Mouse (Mus musculus): Measurements from ENCODE around the gene Hs3st3b1. TPM values are rescaled to one million over a fixed set of nuclear protein-coding genes. Genes with fewer than 3 reads are reported as not detected.

The Hs3st3b1 gene
- polyA plus RNA-seq, 1 experiment from 2014 or later, result 6.7 TPM

- H3K9me3 ChIP-seq (ENCODE audit: control insufficient read depth, low read length), result no peaks in the 10 kb centered on the region
- ATAC-seq (ENCODE audit: low FRiP score) (no peak), DNase-seq (ENCODE audit: low spot score) (no peak)
- 33% methylated on average over 13 of the region's 13 CpGs for WGBS
- H3K9ac ChIP-seq, result no peak overlapping the region
- H3K27ac ChIP-seq, result no peak overlapping the region
- H3K36me3 ChIP-seq (replicated peaks; ENCODE audit: control insufficient read depth, insufficient read depth), result no peaks in the 10 kb centered on the region
- no peaks in the 10 kb centered on the region for H3K4me1 ChIP-seq (replicated peaks; ENCODE audit: control insufficient read depth, insufficient read depth, low read length)
- no peak overlapping the region for H3K4me2 ChIP-seq (replicated peaks)
- no peak overlapping the region for H3K4me3 ChIP-seq (replicated peaks; ENCODE audit: low read length)
- no peaks in the 10 kb centered on the region for H3K27me3 ChIP-seq (ENCODE audit: control insufficient read depth, insufficient read depth, low read length)
These were observed 24.1 kb downstream of the Hs3st3b1 start for GRCm38 (mm10) chr11:63897856-63898508.

GRCm38 (mm10) chr11:63897011-63897410 lies 25.1 kb downstream of the Hs3st3b1 start:
- Histone ChIP-seq H3K27me3 (ENCODE audit: control insufficient read depth, insufficient read depth, low read length) (no peaks in the 10 kb centered on the region), H3K4me3 (replicated peaks; ENCODE audit: low read length) (no peak overlapping the region), H3K9me3 (ENCODE audit: control insufficient read depth, low read length) (no peaks in the 10 kb centered on the region), H3K9ac (no peak overlapping the region), H3K4me1 (replicated peaks; ENCODE audit: control insufficient read depth, insufficient read depth, low read length) (no peaks in the 10 kb centered on the region), H3K36me3 (replicated peaks; ENCODE audit: control insufficient read depth, insufficient read depth) (no peaks in the 10 kb centered on the region), H3K27ac (no peak overlapping the region), H3K4me2 (replicated peaks) (no peak overlapping the region)
- DNase-seq (ENCODE audit: low spot score) (no peak), ATAC-seq (ENCODE audit: low FRiP score) (no peak)
- 86% methylated on average over 2 of the region's 2 CpGs for WGBS

GRCm38 (mm10) chr11:63894188-63894587 lies 27.9 kb downstream of the Hs3st3b1 start:
- H3K27ac ChIP-seq, result no peak overlapping the region
- H3K9ac ChIP-seq, result no peak overlapping the region
- ATAC-seq (ENCODE audit: low FRiP score), result no peak
- 78% methylated on average over 6 of the region's 6 CpGs for WGBS
- H3K4me3 ChIP-seq (replicated peaks; ENCODE audit: low read length), result no peak overlapping the region
- H3K9me3 ChIP-seq (ENCODE audit: control insufficient read depth, low read length), result no peaks in the 10 kb centered on the region
- H3K4me1 ChIP-seq (replicated peaks; ENCODE audit: control insufficient read depth, insufficient read depth, low read length), result no peaks in the 10 kb centered on the region
- H3K27me3 ChIP-seq (ENCODE audit: control insufficient read depth, insufficient read depth, low read length), result no peaks in the 10 kb centered on the region
- H3K36me3 ChIP-seq (replicated peaks; ENCODE audit: control insufficient read depth, insufficient read depth), result no peaks in the 10 kb centered on the region
- DNase-seq (ENCODE audit: low spot score), result no peak
- H3K4me2 ChIP-seq (replicated peaks), result no peak overlapping the region

- WGBS, result 91% methylated on average over 6 of the region's 6 CpGs
- no peaks in the 10 kb centered on the region for H3K27me3 ChIP-seq (ENCODE audit: control insufficient read depth, insufficient read depth, low read length)
- no peak overlapping the region for H3K4me3 ChIP-seq (replicated peaks; ENCODE audit: low read length)
- H3K4me1 ChIP-seq (replicated peaks; ENCODE audit: control insufficient read depth, insufficient read depth, low read length), result no peaks in the 10 kb centered on the region
- H3K9me3 ChIP-seq (ENCODE audit: control insufficient read depth, low read length), result no peaks in the 10 kb centered on the region
- no peak overlapping the region for H3K27ac ChIP-seq
- no peak overlapping the region for H3K9ac ChIP-seq
- no peak for DNase-seq (ENCODE audit: low spot score)
- no peak overlapping the region for H3K4me2 ChIP-seq (replicated peaks)
- ATAC-seq (ENCODE audit: low FRiP score), result no peak
- H3K36me3 ChIP-seq (replicated peaks; ENCODE audit: control insufficient read depth, insufficient read depth), result no peaks in the 10 kb centered on the region
These were observed 28.5 kb downstream of the Hs3st3b1 start for GRCm38 (mm10) chr11:63893557-63893956.

- no peak for ATAC-seq (ENCODE audit: low FRiP score)
- Histone ChIP-seq H3K9me3 (ENCODE audit: control insufficient read depth, low read length) (no peaks in the 10 kb centered on the region), H3K9ac (no peak overlapping the region), H3K4me2 (replicated peaks) (no peak overlapping the region), H3K27ac (no peak overlapping the region), H3K4me3 (replicated peaks; ENCODE audit: low read length) (no peak overlapping the region), H3K4me1 (replicated peaks; ENCODE audit: control insufficient read depth, insufficient read depth, low read length) (no peaks in the 10 kb centered on the region), H3K36me3 (replicated peaks; ENCODE audit: control insufficient read depth, insufficient read depth) (no peaks in the 10 kb centered on the region), H3K27me3 (ENCODE audit: control insufficient read depth, insufficient read depth, low read length) (no peaks in the 10 kb centered on the region)
- WGBS, result 79% methylated on average over 7 of the region's 7 CpGs
- no peak for DNase-seq (ENCODE audit: low spot score)
These were observed 30.5 kb downstream of the Hs3st3b1 start for GRCm38 (mm10) chr11:63891479-63892020.

- H3K4me2 ChIP-seq (replicated peaks), result no peak overlapping the region
- no peaks in the 10 kb centered on the region for H3K27me3 ChIP-seq (ENCODE audit: control insufficient read depth, insufficient read depth, low read length)
- no peak overlapping the region for H3K9ac ChIP-seq
- DNase-seq (ENCODE audit: low spot score) (no peak), ATAC-seq (ENCODE audit: low FRiP score) (no peak)
- H3K4me3 ChIP-seq (replicated peaks; ENCODE audit: low read length), result no peak overlapping the region
- H3K4me1 ChIP-seq (replicated peaks; ENCODE audit: control insufficient read depth, insufficient read depth, low read length), result no peaks in the 10 kb centered on the region
- no peaks in the 10 kb centered on the region for H3K36me3 ChIP-seq (replicated peaks; ENCODE audit: control insufficient read depth, insufficient read depth)
- H3K9me3 ChIP-seq (ENCODE audit: control insufficient read depth, low read length), result no peaks in the 10 kb centered on the region
- H3K27ac ChIP-seq, result no peak overlapping the region
- 76% methylated on average over 3 of the region's 3 CpGs for WGBS
These were observed 38.7 kb downstream of the Hs3st3b1 start for GRCm38 (mm10) chr11:63883385-63883784.

- ATAC-seq (ENCODE audit: low FRiP score), result no peak
- no peak overlapping the region for H3K27ac ChIP-seq
- no peak overlapping the region for H3K4me2 ChIP-seq (replicated peaks)
- no peaks in the 10 kb centered on the region for H3K27me3 ChIP-seq (ENCODE audit: control insufficient read depth, insufficient read depth, low read length)
- no peaks in the 10 kb centered on the region for H3K4me1 ChIP-seq (replicated peaks; ENCODE audit: control insufficient read depth, insufficient read depth, low read length)
- WGBS, result 56% methylated on average over 2 of the region's 2 CpGs
- H3K9ac ChIP-seq, result no peak overlapping the region
- H3K9me3 ChIP-seq (ENCODE audit: control insufficient read depth, low read length), result no peaks in the 10 kb centered on the region
- H3K4me3 ChIP-seq (replicated peaks; ENCODE audit: low read length), result no peak overlapping the region
- no peaks in the 10 kb centered on the region for H3K36me3 ChIP-seq (replicated peaks; ENCODE audit: control insufficient read depth, insufficient read depth)
- no peak for DNase-seq (ENCODE audit: low spot score)
These were observed 41.8 kb downstream of the Hs3st3b1 start for GRCm38 (mm10) chr11:63880296-63880695.

GRCm38 (mm10) chr11:63879261-63879660 lies 42.8 kb downstream of the Hs3st3b1 start:
- no peak for ATAC-seq (ENCODE audit: low FRiP score)
- WGBS, result 58% methylated on average over 10 of the region's 10 CpGs
- Histone ChIP-seq H3K27ac (no peak overlapping the region), H3K4me2 (replicated peaks) (no peak overlapping the region), H3K36me3 (replicated peaks; ENCODE audit: control insufficient read depth, insufficient read depth) (no peaks in the 10 kb centered on the region), H3K4me3 (replicated peaks; ENCODE audit: low read length) (no peak overlapping the region), H3K4me1 (replicated peaks; ENCODE audit: control insufficient read depth, insufficient read depth, low read length) (no peaks in the 10 kb centered on the region), H3K9me3 (ENCODE audit: control insufficient read depth, low read length) (no peaks in the 10 kb centered on the region), H3K9ac (no peak overlapping the region), H3K27me3 (ENCODE audit: control insufficient read depth, insufficient read depth, low read length) (no peaks in the 10 kb centered on the region)
- no peak for DNase-seq (ENCODE audit: low spot score)

- H3K27ac ChIP-seq, result no peak overlapping the region
- H3K4me3 ChIP-seq (replicated peaks; ENCODE audit: low read length), result no peak overlapping the region
- no peak for DNase-seq (ENCODE audit: low spot score)
- no peaks in the 10 kb centered on the region for H3K9me3 ChIP-seq (ENCODE audit: control insufficient read depth, low read length)
- no peaks in the 10 kb centered on the region for H3K27me3 ChIP-seq (ENCODE audit: control insufficient read depth, insufficient read depth, low read length)
- H3K4me2 ChIP-seq (replicated peaks), result no peak overlapping the region
- H3K9ac ChIP-seq, result no peak overlapping the region
- no peaks in the 10 kb centered on the region for H3K36me3 ChIP-seq (replicated peaks; ENCODE audit: control insufficient read depth, insufficient read depth)
- 92% methylated on average over 4 of the region's 4 CpGs for WGBS
- H3K4me1 ChIP-seq (replicated peaks; ENCODE audit: control insufficient read depth, insufficient read depth, low read length), result no peaks in the 10 kb centered on the region
- ATAC-seq (ENCODE audit: low FRiP score), result no peak
These were observed 43.5 kb downstream of the Hs3st3b1 start for GRCm38 (mm10) chr11:63878616-63879015.

- DNase-seq (ENCODE audit: low spot score), result no peak
- no peak overlapping the region for H3K27ac ChIP-seq
- no peak overlapping the region for H3K9ac ChIP-seq
- 61% methylated on average over 1 of the region's 1 CpGs for WGBS
- no peak overlapping the region for H3K4me2 ChIP-seq (replicated peaks)
- no peak overlapping the region for H3K4me3 ChIP-seq (replicated peaks; ENCODE audit: low read length)
- no peaks in the 10 kb centered on the region for H3K36me3 ChIP-seq (replicated peaks; ENCODE audit: control insufficient read depth, insufficient read depth)
- H3K9me3 ChIP-seq (ENCODE audit: control insufficient read depth, low read length), result no peaks in the 10 kb centered on the region
- no peaks in the 10 kb centered on the region for H3K4me1 ChIP-seq (replicated peaks; ENCODE audit: control insufficient read depth, insufficient read depth, low read length)
- H3K27me3 ChIP-seq (ENCODE audit: control insufficient read depth, insufficient read depth, low read length), result no peaks in the 10 kb centered on the region
- no peak for ATAC-seq (ENCODE audit: low FRiP score)
These were observed 59.3 kb downstream of the Hs3st3b1 start for GRCm38 (mm10) chr11:63862746-63863145.
